Mouse (Mus musculus): ENCODE results near the gene Khdrbs2.
"Not testable (repeated sequence)": the region's sequence is repeated elsewhere in the genome, so short reads cannot be mapped to it uniquely, and the experiment has no call there.

Gene Khdrbs2

GRCm38 (mm10) chr1:32463103-32463516 lies 290.6 kb downstream of the Khdrbs2 start:
- in situ Hi-C loops (cut with MboI): no loop called here

GRCm38 (mm10) chr1:32471022-32471421 lies 298.5 kb downstream of the Khdrbs2 start:
- in situ Hi-C loops (cut with MboI): no loop called here

- in situ Hi-C loops (cut with MboI): no loop called here
Measured at GRCm38 (mm10) chr1:32471502-32472214, 299.1 kb downstream of the Khdrbs2 start.

- in situ Hi-C loops (cut with MboI): no loop called here
Measured at GRCm38 (mm10) chr1:32487944-32488343, 315.4 kb downstream of the Khdrbs2 start.

- in situ Hi-C loops (cut with MboI): no loop called here
Measured at GRCm38 (mm10) chr1:32503381-32503780, 330.9 kb downstream of the Khdrbs2 start.

GRCm38 (mm10) chr1:32547194-32547593 lies 374.7 kb downstream of the Khdrbs2 start, which contains the start of gene Gm5415:
Gene Gm5415 (minus strand): TSS chr1:32547294.
- in situ Hi-C loops (cut with MboI): not testable (repeated sequence)

GRCm38 (mm10) chr1:32553459-32553858 lies 380.9 kb downstream of the Khdrbs2 start:
- in situ Hi-C loops (cut with MboI): no loop called here

- in situ Hi-C loops (cut with MboI): no loop called here
Measured at GRCm38 (mm10) chr1:32553925-32554324, 381.4 kb downstream of the Khdrbs2 start.

GRCm38 (mm10) chr1:32568901-32569300 lies 396.4 kb downstream of the Khdrbs2 start:
- in situ Hi-C loops (cut with MboI): no loop called here

- in situ Hi-C loops (cut with MboI): no loop called here
Measured at GRCm38 (mm10) chr1:32626060-32626459, 453.5 kb downstream of the Khdrbs2 start.

- in situ Hi-C loops (cut with MboI): no loop called here
Measured at GRCm38 (mm10) chr1:32632415-32633354, 460.2 kb downstream of the Khdrbs2 start.

GRCm38 (mm10) chr1:32633404-32633803 lies 460.9 kb downstream of the Khdrbs2 start:
- in situ Hi-C loops (cut with MboI): no loop called here

- in situ Hi-C loops (cut with MboI): no loop called here
Measured at GRCm38 (mm10) chr1:32639118-32639517, 466.6 kb downstream of the Khdrbs2 start.

GRCm38 (mm10) chr1:32649647-32650209 lies 477.2 kb downstream of the Khdrbs2 start:
- in situ Hi-C loops (cut with MboI): no loop called here

- in situ Hi-C loops (cut with MboI): no loop called here
Measured at GRCm38 (mm10) chr1:32693806-32694205, 521.3 kb downstream of the Khdrbs2 start.

GRCm38 (mm10) chr1:32700132-32700531 lies 527.6 kb downstream of the Khdrbs2 start:
- in situ Hi-C loops (cut with MboI): no loop called here

GRCm38 (mm10) chr1:32701267-32701666 lies 528.8 kb downstream of the Khdrbs2 start:
- in situ Hi-C loops (cut with MboI): no loop called here

All from mature B cell (primary cell).